Mouse (Mus musculus): ENCODE measurements around the gene Rnf10.
"Not testable (repeated sequence)": the region's sequence is repeated elsewhere in the genome, so short reads cannot be mapped to it uniquely, and the experiment has no call there.

The Rnf10 gene

GRCm38 (mm10) chr5:115272812-115273548 is at the start of gene Rnf10:
Gene Rnf10 (minus strand): TSS chr5:115272898.
- DNase-seq (ENCODE audit: low spot score in 2 of 2) = peak; percentile 99 to 100

- DNase-seq (ENCODE audit: low spot score in 2 of 2) = peak; percentile 85 to 88
Measured at GRCm38 (mm10) chr5:115319004-115319940, 46.6 kb upstream of the Rnf10 start.

- DNase-seq (ENCODE audit: low spot score in 2 of 2) = no peak
Measured at GRCm38 (mm10) chr5:115317645-115318328, 45.1 kb upstream of the Rnf10 start.

- DNase-seq (ENCODE audit: low spot score in 2 of 2) = no peak
Measured at GRCm38 (mm10) chr5:115316968-115317644, 44.4 kb upstream of the Rnf10 start.

GRCm38 (mm10) chr5:115313668-115313943 is 40.9 kb upstream of the Rnf10 start:
- no peak for DNase-seq (ENCODE audit: low spot score in 2 of 2)

- DNase-seq (ENCODE audit: low spot score in 2 of 2) = no peak
Measured at GRCm38 (mm10) chr5:115312816-115313667, 40.3 kb upstream of the Rnf10 start.

- no peak for DNase-seq (ENCODE audit: low spot score in 2 of 2)
Measured at GRCm38 (mm10) chr5:115312354-115312753, 39.7 kb upstream of the Rnf10 start.

- not testable (repeated sequence) for DNase-seq (ENCODE audit: low spot score in 2 of 2)
Measured at GRCm38 (mm10) chr5:115302190-115302589, 29.5 kb upstream of the Rnf10 start.

- DNase-seq (ENCODE audit: low spot score in 2 of 2) = peak in 1 of 2 experiments; percentile 34
Measured at GRCm38 (mm10) chr5:115301615-115302014, 28.9 kb upstream of the Rnf10 start.

- DNase-seq (ENCODE audit: low spot score in 2 of 2) = peak; percentile 100
Measured at GRCm38 (mm10) chr5:115300792-115301614, 28.3 kb upstream of the Rnf10 start, which contains the start of gene Dynll1. Gene Dynll1 (minus strand): TSS chr5:115300999.

- DNase-seq (ENCODE audit: low spot score in 2 of 2) = peak; percentile 55 to 61
Measured at GRCm38 (mm10) chr5:115300035-115300744, 27.5 kb upstream of the Rnf10 start.

GRCm38 (mm10) chr5:115296347-115296746 is 23.6 kb upstream of the Rnf10 start:
- DNase-seq (ENCODE audit: low spot score in 2 of 2) = no peak

GRCm38 (mm10) chr5:115294173-115294572 is 21.5 kb upstream of the Rnf10 start:
- no peak for DNase-seq (ENCODE audit: low spot score in 2 of 2)

GRCm38 (mm10) chr5:115284735-115285134 is 12.0 kb upstream of the Rnf10 start:
- DNase-seq (ENCODE audit: low spot score in 2 of 2) = no peak

GRCm38 (mm10) chr5:115280050-115280687 is 7.5 kb upstream of the Rnf10 start:
- DNase-seq (ENCODE audit: low spot score in 2 of 2) = no peak

- DNase-seq (ENCODE audit: low spot score in 2 of 2) = peak; percentile 88 to 89
Measured at GRCm38 (mm10) chr5:115279226-115280049, 6.7 kb upstream of the Rnf10 start, which contains the start of gene Coq5. Gene Coq5 (plus strand): TSS chr5:115279666.

- no peak for DNase-seq (ENCODE audit: low spot score in 2 of 2)
Measured at GRCm38 (mm10) chr5:115278785-115279184, 6.1 kb upstream of the Rnf10 start.

GRCm38 (mm10) chr5:115278053-115278452 is 5.4 kb upstream of the Rnf10 start:
- no peak for DNase-seq (ENCODE audit: low spot score in 2 of 2)
